Mouse (Mus musculus): Measurements from ENCODE around the gene Elane.

- TF ChIP-seq CTCF (IDR thresholded peaks at IDR 0.05; ENCODE audit: control insufficient read depth, insufficient read depth, insufficient read length): no peak
- no peak for TF ChIP-seq MYOG (IDR thresholded peaks at IDR 0.05; ENCODE audit: control insufficient read depth, extremely low read depth, insufficient read length)
- no peak for TF ChIP-seq MAX (IDR thresholded peaks at IDR 0.05)
- no peak for TF ChIP-seq CEBPB (IDR thresholded peaks at IDR 0.05; ENCODE audit: low read depth)
- TF ChIP-seq FOSL1 (IDR thresholded peaks at IDR 0.05; ENCODE audit: insufficient read depth, low read length, poor library complexity, severe bottlenecking): peak; percentile 12
- TF ChIP-seq USF1 (IDR thresholded peaks at IDR 0.05; ENCODE audit: low read depth): no peak
These were observed 14.9 kb downstream of the Elane start for GRCm38 (mm10) chr10:79900951-79901410.
